Mouse (Mus musculus): ENCODE measurements around the gene Bmp8a.

- no peak for TF ChIP-seq CTCF (IDR thresholded peaks at IDR 0.05; ENCODE audit: borderline replicate concordance, insufficient read depth, low read depth, low read length)
- no peak for TF ChIP-seq POLR2A (IDR thresholded peaks at IDR 0.05; ENCODE audit: borderline replicate concordance, insufficient read depth, low read length)
Measured at GRCm38 (mm10) chr4:123295516-123296147, 47.4 kb downstream of the Bmp8a start.
